Mouse (Mus musculus): ENCODE results near the gene Gpsm1.

DNA sequence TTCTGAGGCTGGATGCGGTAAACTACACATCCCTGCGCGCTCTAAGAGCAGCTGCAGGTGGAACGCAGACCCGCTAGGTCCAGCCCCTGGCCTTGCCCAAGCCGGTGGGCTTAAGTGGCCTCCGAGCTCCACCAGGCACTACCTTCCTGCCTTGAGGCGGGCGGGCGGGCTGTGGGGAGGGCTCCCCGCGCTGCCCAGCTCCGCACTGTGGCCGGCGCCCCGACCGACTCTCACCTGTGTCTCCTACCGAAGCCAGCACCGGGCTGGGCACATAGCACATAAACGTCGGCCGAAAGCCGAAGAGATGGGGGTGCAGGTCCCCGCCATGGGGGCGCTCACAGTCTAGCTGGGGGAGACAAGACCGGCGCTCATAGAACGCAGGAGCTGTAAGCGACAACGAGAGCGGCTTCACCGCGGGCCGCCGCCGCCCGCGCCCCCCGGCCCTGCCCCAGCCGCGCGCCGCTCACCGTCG lies 73.4 kb downstream of the Gpsm1 start:
- TF ChIP-seq CTCF (IDR thresholded peaks at IDR 0.05; ENCODE audit: low read depth): no peak
- TF ChIP-seq EP300 (IDR thresholded peaks at IDR 0.05; ENCODE audit: low read depth): no peak

Data from liver, embryonic 14.5 days (tissue).